Mouse (Mus musculus) limb, embryonic 14.5 days (tissue): ENCODE data around the gene Hk1. TPM values are rescaled to one million over a fixed set of nuclear protein-coding genes. Genes with fewer than 3 reads are reported as not detected.

Experiments
- ATAC-seq: fragments of 200-750 bp; cut with Nextera tagmentation; 2 replicates; pipeline ENCODE4 v1.8.0; 2017; ENCODE audit warnings: low read depth, moderate number of reproducible peaks, moderate TSS enrichment; ENCODE audit not compliant: low FRiP score
- DNase-seq: peaks from one replicate; pipeline ENCODE4 v3.0.0-alpha.2; 2015; ENCODE audit warnings: low spot score
- H3K27ac ChIP-seq: fragments of 300-500 bp; sonication (generic); replicated peaks from 2 replicates; pipeline ENCODE4 v1.5.1; 2014; ENCODE audit warnings: low read depth, mild to moderate bottlenecking, low read length, moderate library complexity, mixed read lengths
- H3K27me3 ChIP-seq: fragments of 300-500 bp; sonication (generic); 2 replicates; pipeline ENCODE4 v1.6.1; 2014; ENCODE audit warnings: low read length, mixed read lengths; ENCODE audit not compliant: control insufficient read depth, insufficient read depth
- H3K36me3 ChIP-seq: fragments of 300-500 bp; sonication (generic); 2 replicates; pipeline ENCODE4 v1.6.1; 2014; ENCODE audit warnings: mild to moderate bottlenecking, low read length, moderate library complexity, mixed read lengths; ENCODE audit not compliant: control insufficient read depth, insufficient read depth
- H3K4me1 ChIP-seq: fragments of 300-500 bp; sonication (generic); 2 replicates; pipeline ENCODE4 v1.6.1; 2014; ENCODE audit warnings: antibody characterized with exemption, low read length, mixed read lengths; ENCODE audit not compliant: control insufficient read depth, insufficient read depth
- H3K4me2 ChIP-seq: fragments of 300-500 bp; sonication (generic); replicated peaks from 2 replicates; pipeline ENCODE4 v1.6.1; 2014; ENCODE audit warnings: low read depth, mild to moderate bottlenecking, low read length, moderate library complexity; ENCODE audit not compliant: severe bottlenecking
- H3K4me3 ChIP-seq: fragments of 300-500 bp; sonication (generic); replicated peaks from 2 replicates; pipeline ENCODE4 v1.5.1; 2014; ENCODE audit warnings: low read length
- H3K9ac ChIP-seq: fragments of 300-500 bp; sonication (generic); 2 replicates; pipeline ENCODE4 v1.6.1; 2014; ENCODE audit warnings: mild to moderate bottlenecking, low read depth, low read length, moderate library complexity; ENCODE audit not compliant: severe bottlenecking
- H3K9me3 ChIP-seq: fragments of 300-500 bp; sonication (generic); 2 replicates; pipeline ENCODE4 v1.6.1; 2016; ENCODE audit warnings: low read length; ENCODE audit not compliant: control insufficient read depth
- POLR2A ChIP-seq: fragments of 200-500 bp; IDR thresholded peaks from 2 replicates; pipeline ENCODE4 v1.8.0; 2012; ENCODE audit warnings: inconsistent platforms, mild to moderate bottlenecking, moderate library complexity, borderline replicate concordance; ENCODE audit not compliant: insufficient read depth, insufficient read length; ENCODE audit errors: extremely low read depth
- WGBS: fragments of 180-500 bp; shearing (Covaris S2); extraction: QIAGEN DNeasy Blood & Tissue Kit; methylation state at CpG from one replicate; pipeline ENCODE4 v1.1.7; 2014; 5-methylcytosine and 5-hydroxymethylcytosine counted together
- polyA plus RNA-seq, 2 experiments: library from polyadenylated mRNA; depleted of rRNA in 1 of 2; stranded (reverse) in 1 of 2; unstranded in 1 of 2; fragments of >200 nt; fragmentation: Nextera tagmentation in 1 of 2; extraction: Ambion mirVana in 1 of 2; gene quantifications; 2 replicates each; pipeline versions ENCODE4 v1.2.1 to v1.2.3; 2012 to 2014

Hk1 gene
- polyA plus RNA-seq, 2 experiments: 29.2 to 32.1 TPM

GRCm38 (mm10) chr10:62340095-62340731 lies 39.5 kb downstream of the Hk1 start:
- WGBS: 2% methylated on average over 35 of the region's 38 CpGs
- Histone ChIP-seq H3K9me3 (no peaks in the 10 kb centered on the region), H3K4me3 (peak overlapping the region; percentile 73), H3K4me2 (peak overlapping the region; percentile 84), H3K27me3 (no peaks in the 10 kb centered on the region), H3K9ac (peak overlapping the region; percentile 66), H3K27ac (peak overlapping the region; percentile 81), H3K4me1 (peaks cover 33% of the 10 kb centered on the region), H3K36me3 (no peaks in the 10 kb centered on the region)
- DNase-seq: peak; percentile 93
- ATAC-seq: peak; percentile 95
- TF ChIP-seq POLR2A: 0 out of 2 replicates have a peak, but pooled peaks have one; percentile 40

GRCm38 (mm10) chr10:62339211-62340094 lies 40.3 kb downstream of the Hk1 start:
- Histone ChIP-seq H3K9ac (peak overlapping the region; percentile 66), H3K27me3 (no peaks in the 10 kb centered on the region), H3K4me1 (peaks cover 33% of the 10 kb centered on the region), H3K4me2 (peak overlapping the region; percentile 84), H3K36me3 (no peaks in the 10 kb centered on the region), H3K27ac (peak overlapping the region; percentile 81), H3K9me3 (no peaks in the 10 kb centered on the region), H3K4me3 (peak overlapping the region; percentile 73)
- peak; percentile 24 for ATAC-seq
- no peak for TF ChIP-seq POLR2A
- DNase-seq: peak; percentile 39
- WGBS: 3% methylated on average over 45 of the region's 45 CpGs

GRCm38 (mm10) chr10:62338626-62339025 lies 41.1 kb downstream of the Hk1 start:
- H3K4me2 ChIP-seq: peak overlapping the region; percentile 84
- no peaks in the 10 kb centered on the region for H3K9me3 ChIP-seq
- no peak overlapping the region for H3K27ac ChIP-seq
- no peak for TF ChIP-seq POLR2A
- peaks cover 33% of the 10 kb centered on the region for H3K4me1 ChIP-seq
- WGBS: 37% methylated on average over 5 of the region's 5 CpGs
- H3K27me3 ChIP-seq: no peaks in the 10 kb centered on the region
- H3K9ac ChIP-seq: no peak overlapping the region
- H3K36me3 ChIP-seq: no peaks in the 10 kb centered on the region
- peak overlapping the region; percentile 73 for H3K4me3 ChIP-seq
- ATAC-seq (no peak), DNase-seq (no peak)

- DNase-seq (no peak), ATAC-seq (no peak)
- WGBS: 39% methylated on average over 9 of the region's 9 CpGs
- Histone ChIP-seq H3K4me3 (no peak overlapping the region), H3K9me3 (no peaks in the 10 kb centered on the region), H3K36me3 (no peaks in the 10 kb centered on the region), H3K4me1 (peaks cover 33% of the 10 kb centered on the region), H3K4me2 (0 out of 2 replicates have a peak overlapping the region, but pooled peaks have one; percentile 2), H3K27me3 (no peaks in the 10 kb centered on the region), H3K27ac (no peak overlapping the region), H3K9ac (no peak overlapping the region)
- no peak for TF ChIP-seq POLR2A
Measured at GRCm38 (mm10) chr10:62338176-62338575, 41.5 kb downstream of the Hk1 start.
